Mouse (Mus musculus) limb, embryonic 13.5 days (tissue): ENCODE results near the gene Cysrt1. TPM values are rescaled to one million over a fixed set of nuclear protein-coding genes. Genes with fewer than 3 reads are reported as not detected.

ENCODE experiments used
- ATAC-seq: fragments of 200-750 bp; cut with Nextera tagmentation; 2 replicates; pipeline ENCODE4 v1.8.0; 2017; ENCODE audit warnings: low read depth, moderate number of reproducible peaks, moderate TSS enrichment; ENCODE audit not compliant: low FRiP score
- H3K27ac ChIP-seq: fragments of 300-500 bp; sonication (generic); 2 replicates; pipeline ENCODE4 v1.5.1; 2015; ENCODE audit warnings: inconsistent platforms, mild to moderate bottlenecking, moderate library complexity
- H3K27me3 ChIP-seq: fragments of 300-500 bp; sonication (generic); 2 replicates; pipeline ENCODE4 v1.6.1; 2015; ENCODE audit warnings: mild to moderate bottlenecking, inconsistent platforms
- H3K36me3 ChIP-seq: fragments of 300-500 bp; sonication (generic); 2 replicates; pipeline ENCODE4 v1.6.1; 2015; ENCODE audit warnings: inconsistent platforms, mild to moderate bottlenecking, moderate library complexity
- H3K4me1 ChIP-seq: fragments of 300-500 bp; sonication (generic); 2 replicates; pipeline ENCODE4 v1.6.1; 2015; ENCODE audit warnings: inconsistent platforms
- H3K4me2 ChIP-seq: fragments of 300-500 bp; sonication (generic); replicated peaks from 2 replicates; pipeline ENCODE4 v1.6.1; 2015; ENCODE audit warnings: inconsistent platforms, mild to moderate bottlenecking, moderate library complexity
- H3K4me3 ChIP-seq: fragments of 300-500 bp; sonication (generic); 2 replicates; pipeline ENCODE4 v1.5.1; 2015; ENCODE audit warnings: moderate library complexity, mild to moderate bottlenecking, inconsistent platforms
- H3K9ac ChIP-seq: fragments of 300-500 bp; sonication (generic); 2 replicates; pipeline ENCODE4 v1.6.1; 2015; ENCODE audit warnings: mild to moderate bottlenecking, inconsistent platforms
- H3K9me3 ChIP-seq: fragments of 300-500 bp; sonication (generic); 2 replicates; pipeline ENCODE4 v1.6.1; 2016; ENCODE audit warnings: inconsistent platforms
- WGBS: fragments of 180-500 bp; shearing (Covaris S2); methylation state at CpG from one replicate; pipeline ENCODE4 v1.1.7; 2015; 5-methylcytosine and 5-hydroxymethylcytosine counted together
- polyA plus RNA-seq: library from polyadenylated mRNA; unstranded; fragments of >200 nt; fragmentation: Nextera tagmentation; extraction: Ambion mirVana; gene quantifications from 2 replicates; pipeline ENCODE4 v1.2.1, GENCODE M21; 2015

The Cysrt1 gene
- polyA plus RNA-seq, 1 experiment from 2014 or later = not detected

DNA sequence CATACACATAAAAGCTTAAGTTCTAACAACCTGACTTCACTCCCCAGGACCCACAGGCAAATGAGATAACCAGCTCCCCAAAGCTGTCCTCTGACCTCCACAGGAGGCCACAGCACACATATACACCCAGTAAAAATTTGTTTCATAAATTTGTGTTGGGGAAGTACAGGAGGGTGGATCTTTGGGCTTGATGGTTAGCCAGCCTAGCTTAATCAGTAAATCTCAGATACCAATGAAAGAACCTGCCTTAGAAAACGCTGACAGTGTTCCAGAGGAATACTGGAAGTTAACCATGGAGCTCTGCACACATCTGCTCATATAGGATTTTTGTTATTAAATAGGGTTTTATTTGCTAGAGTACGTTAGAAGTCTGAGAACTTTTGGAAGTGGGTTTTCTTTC lies 24.6 kb downstream of the Cysrt1 start:
- Histone ChIP-seq H3K27me3 (peaks cover 5% of the 10 kb centered on the region; the same call in 1 of the 2 replicates), H3K9ac (no peak overlapping the region), H3K4me2 (no peak overlapping the region), H3K36me3 (peaks cover 10% of the 10 kb centered on the region), H3K4me1 (no peaks in the 10 kb centered on the region), H3K27ac (no peak overlapping the region), H3K4me3 (no peak overlapping the region), H3K9me3 (no peaks in the 10 kb centered on the region)
- no peak for ATAC-seq
- 59% methylated on average over 2 of the region's 2 CpGs for WGBS

DNA sequence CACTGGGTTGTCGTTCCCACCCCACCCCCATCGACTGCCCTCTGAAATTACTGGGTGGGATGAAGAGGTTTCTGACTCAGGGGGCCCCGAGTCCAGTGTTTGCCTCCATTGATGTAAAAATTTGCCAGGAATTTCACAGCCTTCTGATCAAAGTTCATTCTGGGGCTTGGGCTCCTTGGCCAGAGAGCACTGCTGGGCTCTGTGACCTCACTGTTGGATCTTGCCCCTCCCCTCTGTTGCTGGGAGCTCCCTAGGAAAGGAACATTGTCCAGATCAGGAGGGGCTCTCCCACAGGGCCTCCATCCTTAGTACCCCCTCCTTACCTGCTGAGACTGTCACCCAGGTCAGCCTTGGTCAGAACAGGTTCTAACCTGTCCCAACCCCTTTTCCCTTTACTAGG lies 27.8 kb downstream of the Cysrt1 start, which contains the start of gene Stpg3:
Gene Stpg3 (minus strand): TSS at position 194 of the 400 bp plus-strand sequence.
- 74% methylated on average over 3 of the region's 3 CpGs for WGBS
- H3K27ac ChIP-seq = no peak within 1 kb of the TSS
- peaks cover 4% of the 10 kb centered on the region; the same call in 1 of the 2 replicates for H3K36me3 ChIP-seq
- H3K9ac ChIP-seq = no peak within 1 kb of the TSS
- no peak within 1 kb of the TSS for H3K4me3 ChIP-seq
- ATAC-seq = no peak
- H3K27me3 ChIP-seq = peaks cover 6% of the 10 kb centered on the region; the same call in 1 of the 2 replicates
- peaks cover 15% of the 10 kb centered on the region for H3K4me1 ChIP-seq
- no peak within 1 kb of the TSS for H3K4me2 ChIP-seq
- H3K9me3 ChIP-seq = no peaks in the 10 kb centered on the region

DNA sequence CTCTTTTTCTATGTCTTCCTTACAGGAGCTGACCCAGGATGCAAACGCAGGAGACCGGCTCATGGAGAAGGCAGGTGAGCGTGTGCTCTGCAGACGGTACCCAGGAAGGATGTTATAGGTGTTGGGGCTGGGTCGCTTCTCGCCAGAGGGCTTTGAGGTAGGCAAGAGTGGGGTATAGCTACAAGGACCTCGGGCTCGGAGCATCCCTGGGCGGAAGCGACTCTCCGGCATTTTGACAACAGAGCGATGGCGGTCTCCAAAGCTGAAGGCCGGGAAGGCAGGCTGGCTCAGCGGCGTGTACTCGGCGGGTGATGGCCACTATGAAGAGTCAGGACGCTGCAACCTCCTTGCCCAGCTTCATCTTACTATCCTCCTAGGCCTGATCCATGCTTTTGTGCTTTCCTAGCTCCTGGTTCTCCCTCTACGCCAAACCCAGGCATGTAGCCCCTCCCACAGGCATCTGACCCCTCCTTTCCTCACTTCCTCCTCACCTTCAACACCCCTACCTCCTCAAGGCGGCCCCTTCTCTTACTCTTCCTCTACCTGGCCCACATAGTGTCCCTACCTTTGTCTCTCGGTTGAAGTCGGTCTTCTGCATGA lies 28.9 kb downstream of the Cysrt1 start:
- no peak for ATAC-seq
- no peak overlapping the region for H3K27ac ChIP-seq
- H3K9me3 ChIP-seq = no peaks in the 10 kb centered on the region
- H3K4me1 ChIP-seq = peaks cover 15% of the 10 kb centered on the region
- H3K4me3 ChIP-seq = no peak overlapping the region
- peaks cover 3% of the 10 kb centered on the region; the same call in 1 of the 2 replicates for H3K27me3 ChIP-seq
- H3K36me3 ChIP-seq = peaks cover 11% of the 10 kb centered on the region
- no peak overlapping the region for H3K4me2 ChIP-seq
- whole genome bisulfite sequencing = 63% methylated on average over 23 of the region's 23 CpGs
- no peak overlapping the region for H3K9ac ChIP-seq

DNA sequence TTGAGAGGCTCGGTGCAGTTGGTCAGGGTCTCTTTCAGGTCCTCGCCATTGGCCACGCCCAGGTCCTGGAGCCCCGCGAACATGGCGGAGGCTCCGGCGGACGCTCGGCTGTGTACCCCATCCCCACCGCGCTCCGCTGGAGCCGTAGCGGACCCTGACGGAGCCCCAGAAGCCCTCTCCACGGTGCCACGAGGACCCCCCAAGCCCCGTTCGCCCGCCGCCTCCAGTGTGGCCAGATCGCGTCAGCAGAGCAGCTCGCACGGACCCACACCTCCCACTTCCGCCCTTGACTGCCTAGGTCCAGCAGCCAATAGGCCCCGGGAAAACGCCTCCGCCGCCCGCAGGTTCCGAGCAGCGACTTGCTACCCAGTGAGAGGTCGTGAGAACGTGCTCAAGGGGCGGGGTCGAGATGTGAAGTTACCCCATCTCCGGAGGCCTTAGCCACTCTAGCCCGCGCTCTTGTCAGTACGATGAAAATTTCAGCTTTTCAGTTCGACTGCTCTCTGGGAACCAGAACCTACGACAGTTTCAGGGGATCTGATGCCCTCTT lies 31.1 kb downstream of the Cysrt1 start, which contains the start of gene Nelfb:
Gene Nelfb (minus strand): TSS at position 369 of the 550 bp plus-strand sequence.
- Histone ChIP-seq H3K4me2 (peak within 1 kb of the TSS; percentile 94), H3K27me3 (peaks cover 3% of the 10 kb centered on the region; the same call in 1 of the 2 replicates), H3K4me3 (peak within 1 kb of the TSS; percentile 71), H3K4me1 (peaks cover 15% of the 10 kb centered on the region), H3K9ac (peak within 1 kb of the TSS; percentile 90), H3K27ac (peak within 1 kb of the TSS; percentile 90), H3K36me3 (peaks cover 33% of the 10 kb centered on the region), H3K9me3 (no peaks in the 10 kb centered on the region)
- WGBS = under 1% methylated on average over 44 of the region's 44 CpGs
- ATAC-seq = peak; percentile 94

DNA sequence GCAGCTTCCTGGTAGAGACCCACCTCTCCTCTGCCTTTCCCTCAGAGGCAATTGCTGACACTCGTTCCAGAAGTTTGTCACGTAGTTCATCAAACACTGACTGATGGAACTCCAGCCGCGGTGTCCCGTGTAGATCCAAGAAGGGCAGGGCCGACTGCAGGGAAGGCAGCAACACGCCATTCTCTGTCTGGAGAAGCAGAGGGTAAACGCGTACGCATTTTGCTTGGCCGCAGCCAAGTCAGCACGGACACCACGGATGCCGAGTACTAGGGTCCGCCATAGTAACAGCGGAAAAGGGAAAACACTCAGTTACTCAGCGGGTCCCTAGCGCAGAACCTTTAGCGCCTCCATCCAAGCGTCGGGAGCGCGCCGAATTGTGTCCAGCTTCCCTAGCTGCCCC lies 31.6 kb downstream of the Cysrt1 start:
- Histone ChIP-seq H3K27me3 (peaks cover 3% of the 10 kb centered on the region; the same call in 1 of the 2 replicates), H3K4me3 (peak overlapping the region; percentile 71), H3K36me3 (peaks cover 38% of the 10 kb centered on the region), H3K4me2 (peak overlapping the region; percentile 94), H3K9me3 (no peaks in the 10 kb centered on the region), H3K27ac (peak overlapping the region; percentile 90), H3K9ac (peak overlapping the region; percentile 90), H3K4me1 (peaks cover 15% of the 10 kb centered on the region)
- under 1% methylated on average over 24 of the region's 24 CpGs for WGBS
- peak; percentile 6; the same call in 1 of the 2 replicates for ATAC-seq

DNA sequence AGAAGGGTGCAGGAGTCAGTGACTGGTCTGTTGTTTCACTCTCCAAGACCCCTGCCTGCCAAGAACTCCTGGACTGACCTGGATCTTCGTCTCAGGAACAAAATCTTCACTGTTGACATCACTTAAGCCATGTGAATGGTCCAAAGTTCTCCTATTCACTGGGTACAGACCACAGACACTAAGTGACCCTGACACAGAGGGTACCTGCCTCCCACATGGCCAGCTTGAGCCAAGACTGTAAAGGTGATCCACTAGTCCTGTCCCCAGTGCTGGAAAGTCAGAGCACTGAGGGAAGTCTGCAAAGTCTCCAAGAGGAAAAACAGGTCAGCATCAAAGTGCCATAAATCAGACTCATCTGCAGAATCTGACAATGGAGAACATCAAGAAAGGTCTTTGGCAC lies 34.7 kb downstream of the Cysrt1 start:
- Histone ChIP-seq H3K27me3 (0 out of 2 replicates have a peak, but pooled peaks cover under 1% of the 10 kb centered on the region), H3K4me2 (no peak overlapping the region), H3K4me1 (peaks cover 15% of the 10 kb centered on the region), H3K27ac (no peak overlapping the region), H3K4me3 (no peak overlapping the region), H3K9me3 (no peaks in the 10 kb centered on the region), H3K36me3 (peaks cover 69% of the 10 kb centered on the region), H3K9ac (no peak overlapping the region)
- WGBS = 87% methylated on average over 1 of the region's 1 CpGs
- no peak for ATAC-seq

DNA sequence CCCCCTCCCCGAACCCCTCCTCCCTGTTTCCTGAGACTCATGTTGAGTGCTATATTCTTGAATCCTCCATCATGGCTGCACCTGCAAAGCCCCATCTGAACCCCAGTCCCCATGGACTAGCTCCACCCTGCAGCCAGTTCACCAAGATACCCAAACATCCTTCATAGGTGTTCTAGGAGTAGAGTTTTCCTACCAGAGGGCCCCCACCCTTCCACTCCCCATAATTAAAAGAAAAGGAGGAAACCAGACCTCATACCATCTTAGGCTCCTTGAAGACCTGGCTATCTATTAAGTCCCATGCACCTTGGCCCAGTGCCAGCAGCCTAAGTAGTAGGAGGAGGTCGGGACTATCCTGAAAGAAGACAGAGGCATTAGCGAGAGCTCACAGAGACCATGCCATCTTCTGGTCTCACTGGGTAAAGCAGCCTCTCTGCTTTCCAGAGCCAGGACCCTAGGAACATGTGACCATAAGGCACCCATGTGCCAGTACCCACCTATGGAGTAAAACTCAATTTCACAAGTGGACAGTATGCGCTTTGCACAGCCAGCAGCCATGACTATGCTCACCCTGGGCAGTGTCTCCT lies 38.5 kb downstream of the Cysrt1 start:
- WGBS = 75% methylated on average over 4 of the region's 4 CpGs
- H3K27me3 ChIP-seq = no peaks in the 10 kb centered on the region
- H3K4me1 ChIP-seq = no peaks in the 10 kb centered on the region
- H3K9me3 ChIP-seq = no peaks in the 10 kb centered on the region
- no peak overlapping the region for H3K27ac ChIP-seq
- H3K9ac ChIP-seq = no peak overlapping the region
- ATAC-seq = no peak
- H3K4me3 ChIP-seq = no peak overlapping the region
- H3K4me2 ChIP-seq = no peak overlapping the region
- H3K36me3 ChIP-seq = peaks cover 99% of the 10 kb centered on the region

DNA sequence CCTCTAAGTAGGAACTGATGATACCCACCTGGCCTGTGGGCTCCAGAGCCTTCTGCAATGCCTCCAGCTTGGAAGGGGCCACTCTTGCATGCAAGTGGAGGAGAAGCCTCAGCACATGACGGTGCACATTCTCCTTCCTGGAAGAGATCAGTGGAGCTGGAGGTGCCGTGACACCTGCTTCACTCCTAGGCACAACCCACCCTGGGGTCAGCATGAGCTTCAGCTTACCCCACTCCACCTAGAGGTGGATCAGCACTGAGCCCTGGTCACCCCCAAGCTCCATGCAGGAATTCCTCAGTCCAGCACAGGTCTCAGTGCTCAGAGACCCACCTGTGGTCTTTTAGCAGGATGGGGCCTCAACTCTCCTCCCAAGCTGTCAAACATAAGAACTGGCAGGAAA lies 41.6 kb downstream of the Cysrt1 start:
- Histone ChIP-seq H3K27me3 (peaks cover 18% of the 10 kb centered on the region), H3K9me3 (no peaks in the 10 kb centered on the region), H3K4me3 (no peak overlapping the region), H3K9ac (no peak overlapping the region), H3K36me3 (peaks cover 77% of the 10 kb centered on the region), H3K27ac (no peak overlapping the region), H3K4me2 (no peak overlapping the region), H3K4me1 (0 out of 2 replicates have a peak, but pooled peaks cover 4% of the 10 kb centered on the region)
- WGBS = 93% methylated on average over 2 of the region's 2 CpGs
- no peak for ATAC-seq

DNA sequence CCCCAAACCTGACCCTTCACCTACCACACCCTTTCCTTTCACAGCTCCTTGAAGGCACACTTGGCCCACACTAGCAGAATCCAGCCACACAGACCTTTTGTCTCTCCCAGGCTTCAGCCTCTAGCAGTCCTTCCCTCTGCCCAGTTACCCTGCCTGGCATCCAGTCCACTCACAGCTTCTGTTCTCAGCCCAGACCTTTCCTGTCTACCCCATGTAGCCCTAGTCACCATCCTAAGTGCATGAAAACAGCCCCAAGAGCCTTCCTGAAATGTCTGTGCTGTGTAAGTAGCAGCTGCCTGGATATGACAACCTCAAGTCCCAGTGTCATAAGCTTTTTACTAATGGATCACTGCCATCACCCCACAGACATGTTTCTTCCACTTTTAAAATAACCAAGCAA lies 44.3 kb downstream of the Cysrt1 start:
- no peak overlapping the region for H3K27ac ChIP-seq
- H3K36me3 ChIP-seq = peaks cover 51% of the 10 kb centered on the region
- no peak for ATAC-seq
- H3K4me1 ChIP-seq = peaks cover 12% of the 10 kb centered on the region
- no peak overlapping the region for H3K4me2 ChIP-seq
- H3K27me3 ChIP-seq = peaks cover 38% of the 10 kb centered on the region
- no peaks in the 10 kb centered on the region for H3K9me3 ChIP-seq
- H3K9ac ChIP-seq = no peak overlapping the region
- H3K4me3 ChIP-seq = no peak overlapping the region

DNA sequence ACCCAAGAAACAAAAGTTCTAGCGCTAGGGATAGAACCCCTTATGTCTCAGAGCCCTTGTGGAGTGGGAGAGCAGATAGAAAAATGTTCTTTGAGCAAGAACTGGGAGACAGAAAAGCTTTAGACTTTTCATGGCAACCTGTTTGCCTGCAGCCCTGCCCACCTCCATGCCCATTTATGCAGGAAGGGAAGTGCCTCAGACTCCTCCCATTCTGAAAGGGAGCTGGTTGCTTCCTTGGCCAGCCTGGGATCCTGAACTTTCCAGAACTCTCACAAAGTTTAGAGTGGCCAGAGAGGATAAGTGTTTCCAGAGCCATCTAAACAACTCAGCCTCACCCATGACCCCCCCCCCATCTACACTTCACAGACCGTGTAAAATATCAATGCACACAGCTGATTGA lies 45.1 kb downstream of the Cysrt1 start:
- peaks cover 12% of the 10 kb centered on the region for H3K4me1 ChIP-seq
- no peak overlapping the region for H3K4me3 ChIP-seq
- ATAC-seq = no peak

DNA sequence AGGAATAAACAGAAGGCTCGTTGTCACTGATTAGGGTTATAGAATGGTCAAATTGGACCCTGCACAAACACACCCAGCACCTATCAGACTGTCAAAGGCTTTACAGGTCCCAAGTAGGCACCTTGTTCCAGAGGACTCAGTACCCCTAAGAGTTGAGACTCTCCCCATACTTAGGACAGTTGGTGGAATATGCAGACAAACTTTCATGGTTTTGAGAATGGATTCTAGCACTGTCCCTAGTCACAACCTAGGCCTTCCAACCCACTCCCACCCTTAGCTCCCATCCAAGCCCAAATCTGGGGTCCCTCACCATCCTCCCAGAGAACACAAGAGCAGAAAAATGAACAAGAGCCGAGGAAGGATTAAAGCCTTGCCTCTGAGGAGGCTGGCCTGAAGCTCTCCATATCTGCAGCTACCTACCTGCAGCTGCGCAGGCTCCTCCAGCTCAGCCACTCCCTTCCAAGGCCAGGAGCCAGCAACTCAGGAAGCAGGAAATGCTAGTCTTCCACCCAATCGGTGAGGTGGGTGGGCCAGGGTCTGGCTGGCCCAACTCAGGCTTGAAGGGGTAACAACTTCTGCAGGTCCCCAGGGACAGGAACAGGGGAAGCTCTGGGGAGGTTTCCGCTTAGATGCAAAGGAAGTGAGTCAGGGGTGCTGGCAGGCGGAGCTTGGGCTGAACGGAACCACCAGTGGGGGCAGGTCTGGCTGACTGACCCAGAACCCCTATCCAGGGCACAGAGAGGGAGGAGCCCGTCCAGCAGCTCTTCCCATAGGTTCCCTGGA lies 45.9 kb downstream of the Cysrt1 start, which contains the start of gene Tor4a:
Gene Tor4a (minus strand): TSS at position 715 of the 783 bp plus-strand sequence.
- WGBS = 4% methylated on average over 8 of the region's 8 CpGs
- H3K4me2 ChIP-seq = peak within 1 kb of the TSS; percentile 55
- peaks cover 38% of the 10 kb centered on the region for H3K27me3 ChIP-seq
- 0 out of 2 replicates have a peak within 1 kb of the TSS, but pooled peaks have one; percentile 3 for H3K27ac ChIP-seq
- H3K4me3 ChIP-seq = peak within 1 kb of the TSS; percentile 33
- 0 out of 2 replicates have a peak, but pooled peaks have one; percentile 48 for ATAC-seq
- H3K36me3 ChIP-seq = peaks cover 35% of the 10 kb centered on the region
- peaks cover 12% of the 10 kb centered on the region for H3K4me1 ChIP-seq
- H3K9ac ChIP-seq = no peak within 1 kb of the TSS
- no peaks in the 10 kb centered on the region for H3K9me3 ChIP-seq

More for the DNA sequence above, 45.1 kb downstream of the Cysrt1 start:
- Histone ChIP-seq H3K9ac (no peak overlapping the region), H3K27me3 (peaks cover 38% of the 10 kb centered on the region), H3K4me2 (0 out of 2 replicates have a peak overlapping the region, but pooled peaks have one; percentile 55), H3K36me3 (peaks cover 43% of the 10 kb centered on the region), H3K9me3 (no peaks in the 10 kb centered on the region), H3K27ac (no peak overlapping the region)
- 25% methylated on average over 2 of the region's 2 CpGs for WGBS
